Mouse (Mus musculus) cortical plate, adult 2 months (tissue): ENCODE measurements around the gene Hormad1.

ENCODE experiments used
- CTCF ChIP-seq: fragments of 200-500 bp; IDR thresholded peaks from 2 replicates; pipeline ENCODE4 v1.5.1; 2011; ENCODE audit warnings: mild to moderate bottlenecking, control low read depth, low read length; ENCODE audit not compliant: insufficient read depth; ENCODE audit errors: extremely low read depth
- POLR2A ChIP-seq: fragments of 200-500 bp; IDR thresholded peaks from 2 replicates; pipeline ENCODE4 v1.6.1; 2011; ENCODE audit warnings: mild to moderate bottlenecking, low read length, control low read depth; ENCODE audit not compliant: insufficient read depth; ENCODE audit errors: extremely low read depth

DNA sequence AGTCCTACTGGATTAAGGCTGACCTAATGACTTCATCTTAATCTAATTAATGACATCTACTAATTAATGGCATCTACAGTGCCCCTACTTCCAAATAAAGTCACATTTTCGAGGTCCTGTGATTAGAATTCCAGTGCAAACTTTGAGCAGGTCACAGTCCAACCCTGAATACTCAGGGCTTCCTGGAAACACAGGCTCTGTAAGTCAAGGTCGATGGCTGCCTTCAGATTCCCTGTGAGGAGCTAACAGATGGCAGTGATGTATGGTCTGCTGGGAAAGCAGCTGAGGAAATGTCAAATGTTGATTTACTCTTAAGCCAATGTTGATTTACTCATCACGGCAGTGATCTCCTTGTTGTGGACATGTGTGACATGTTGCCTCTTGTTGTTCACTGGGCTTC is 5.5 kb upstream of the Hormad1 start:
- TF ChIP-seq CTCF (no peak), POLR2A (no peak)
